Mouse (Mus musculus): ENCODE results near the gene Inhbc. TPM values are rescaled to one million over a fixed set of nuclear protein-coding genes. Genes with fewer than 3 reads are reported as not detected.

The Inhbc gene
- total and polyA plus RNA-seq, 3 experiments = not detected

DNA sequence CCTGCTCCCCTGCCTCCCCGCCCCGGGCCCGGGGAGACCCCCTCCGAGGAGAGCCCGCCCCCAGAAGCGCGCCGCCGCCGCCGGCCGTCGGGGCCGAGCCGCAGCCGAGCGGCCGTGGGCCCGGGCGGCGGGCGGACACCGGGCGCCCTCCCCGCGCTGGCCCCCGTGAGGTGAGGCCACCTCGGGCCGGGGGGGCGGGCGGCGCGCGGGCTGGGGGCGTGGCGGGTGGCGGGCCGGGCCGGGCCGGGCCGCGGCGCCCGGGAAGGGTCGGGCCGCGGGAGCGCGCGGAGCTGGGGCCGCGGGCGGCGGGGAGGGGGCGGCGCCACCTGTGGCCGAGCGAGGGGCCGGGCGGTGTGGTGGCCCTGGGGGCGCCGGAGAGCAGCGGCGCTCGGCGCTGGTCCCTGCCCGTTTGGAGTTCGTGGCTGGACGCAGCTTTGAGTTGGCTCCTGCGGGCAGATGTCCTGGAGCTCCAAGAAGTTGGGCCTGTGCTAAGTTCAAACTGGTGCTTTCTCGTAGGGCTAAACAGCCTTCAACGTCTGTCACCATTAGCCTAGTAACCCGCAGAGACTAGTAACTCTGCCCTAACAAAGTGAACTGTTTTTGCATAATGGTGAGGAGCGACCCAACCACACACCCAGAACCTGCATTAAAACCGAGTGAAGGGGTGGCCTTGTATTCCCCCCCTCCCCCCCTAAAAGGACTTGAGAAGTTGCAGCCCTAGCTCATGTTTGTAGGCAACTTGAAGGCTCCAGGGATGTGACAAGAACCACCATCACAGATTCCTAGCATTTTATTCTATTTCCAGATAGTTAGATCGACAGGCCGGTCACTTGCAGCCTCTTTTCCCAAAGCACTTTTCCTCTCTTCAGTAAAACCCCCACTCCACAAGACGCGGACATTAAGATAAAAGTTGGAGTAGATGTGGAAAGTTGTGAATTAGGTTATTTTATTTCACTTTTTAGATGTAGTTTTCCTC, 10.8 kb upstream of the Inhbc start (continued):
- TF ChIP-seq MAX (IDR thresholded peaks at IDR 0.05; ENCODE audit: low read length) = no peak
- TF ChIP-seq KAT2A (conservative IDR thresholded peaks at IDR 0.05; ENCODE audit: low read depth, low read length) = no peak
- no peak for TF ChIP-seq RAD21 (IDR thresholded peaks at IDR 0.05; ENCODE audit: low read depth, low read length)
- TF ChIP-seq TCF12 (IDR thresholded peaks at IDR 0.05; ENCODE audit: low read depth, low read length) = no peak
- no peak for TF ChIP-seq NRF1 (IDR thresholded peaks at IDR 0.05; ENCODE audit: insufficient read depth, low read depth, low read length, poor library complexity, severe bottlenecking)
- no peak for TF ChIP-seq MAZ (IDR thresholded peaks at IDR 0.05; ENCODE audit: low read depth, low read length)
- TF ChIP-seq USF2 (IDR thresholded peaks at IDR 0.05; ENCODE audit: borderline replicate concordance in 1 of 2, insufficient read depth in 1 of 2, low read depth in 1 of 2, low read length in 2 of 2) = no peak
- TF ChIP-seq POLR2AphosphoS5 (IDR thresholded peaks at IDR 0.05; ENCODE audit: borderline replicate concordance, low read depth, low read length) = no peak
- TF ChIP-seq MEF2A (IDR thresholded peaks at IDR 0.05; ENCODE audit: extremely low read depth, insufficient replicate concordance, low read depth, low read length, poor library complexity, severe bottlenecking) = no peak
- no peak for TF ChIP-seq CHD1 (IDR thresholded peaks at IDR 0.05; ENCODE audit: low read depth, low read length)
- TF ChIP-seq MYC (IDR thresholded peaks at IDR 0.05; ENCODE audit: low read depth, low read length) = no peak

DNA sequence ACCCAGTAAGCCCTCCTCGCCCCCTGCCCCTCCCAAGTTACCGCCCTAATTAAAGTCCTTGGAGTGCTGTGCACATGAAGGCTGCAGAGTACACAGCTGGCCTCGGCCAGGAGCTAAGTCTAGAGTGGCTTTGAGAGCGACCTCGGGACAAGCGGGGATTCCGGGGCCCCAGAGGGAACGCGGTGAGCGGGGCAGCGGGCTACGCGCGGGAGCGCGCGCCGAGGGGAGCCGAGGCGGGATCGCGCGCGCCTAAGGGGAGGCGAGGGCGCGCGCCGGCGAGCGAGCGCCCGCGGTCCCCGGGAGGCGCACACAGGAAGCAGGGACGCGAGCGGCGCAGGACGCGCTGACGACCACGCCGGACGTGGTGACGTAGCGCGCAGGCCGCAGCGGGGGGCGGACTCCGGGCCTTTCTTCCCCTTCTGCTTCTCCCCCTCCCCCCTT, 10.0 kb upstream of the Inhbc start, which contains the start of gene R3hdm2:
Gene R3hdm2, plus strand, starts transcription at position 77 of the 441 bp plus-strand sequence.
- peak within 1 kb of the TSS; percentile 83 to 99 for H3K4me3 ChIP-seq (ENCODE audit: control insufficient read depth in 1 of 2, insufficient read depth in 1 of 2, low read depth in 2 of 2, low read length in 2 of 2)
- DNase-seq (ENCODE audit: low read depth, low spot score) = peak; percentile 94
- no peaks in the 10 kb centered on the region for H3K9me3 ChIP-seq (replicated peaks; ENCODE audit: insufficient read depth, low read length)
- H3K79me2 ChIP-seq (ENCODE audit: control insufficient read depth, insufficient read depth, low read length, poor library complexity) = peaks cover 18% of the 10 kb centered on the region
- H3K27ac ChIP-seq (ENCODE audit: control insufficient read depth, low read depth, low read length) = peak within 1 kb of the TSS; percentile 49
- H3K27me3 ChIP-seq (ENCODE audit: control insufficient read depth in 1 of 2, insufficient read depth in 2 of 2, low read length in 2 of 2) = no peaks in the 10 kb centered on the region
- TF ChIP-seq NELFE (IDR thresholded peaks at IDR 0.05; ENCODE audit: low read depth, low read length) = peak; percentile 74
- peak; percentile 45; the same call in 1 of the 2 replicates for TF ChIP-seq NRF1 (IDR thresholded peaks at IDR 0.05; ENCODE audit: insufficient read depth, low read depth, low read length, poor library complexity, severe bottlenecking)
- peak; percentile 72 for TF ChIP-seq ELF1 (IDR thresholded peaks at IDR 0.05; ENCODE audit: low read depth, low read length)
- TF ChIP-seq POLR2A (IDR thresholded peaks at IDR 0.05; ENCODE audit: control insufficient read depth in 1 of 2, insufficient read depth in 1 of 2, low read depth in 1 of 2, low read length in 2 of 2, poor library complexity in 1 of 2) = peak; percentile 76 to 83
- peak; percentile 74 for TF ChIP-seq HCFC1 (IDR thresholded peaks at IDR 0.05; ENCODE audit: low read depth, low read length)
- peak; percentile 73; the same call in 1 of the 2 replicates for TF ChIP-seq POLR2AphosphoS2 (IDR thresholded peaks at IDR 0.05; ENCODE audit: low read length)
- TF ChIP-seq UBTF (IDR thresholded peaks at IDR 0.05; ENCODE audit: borderline replicate concordance, insufficient read depth, low read depth, low read length) = no peak
- TF ChIP-seq MXI1 (IDR thresholded peaks at IDR 0.05; ENCODE audit: low read depth, low read length) = no peak
- peaks cover 4 to 5% of the 10 kb centered on the region in 2 experiments for H3K4me1 ChIP-seq (ENCODE audit: control insufficient read depth in 1 of 2, insufficient read depth in 2 of 2, low read length in 2 of 2)
- peak within 1 kb of the TSS; percentile 88 for H3K9ac ChIP-seq (ENCODE audit: control insufficient read depth, low read depth, low read length, poor library complexity, severe bottlenecking)
- peaks cover 0 to 13% of the 10 kb centered on the region in 2 experiments; a peak in 3 of 4 replicates for H3K36me3 ChIP-seq (ENCODE audit: control insufficient read depth in 1 of 2, insufficient read depth in 2 of 2, low read length in 2 of 2)
